Mouse (Mus musculus) layer of hippocampus, postnatal 25 days (tissue): Measurements from ENCODE around the gene Lemd1. TPM values are rescaled to one million over a fixed set of nuclear protein-coding genes. Genes with fewer than 3 reads are reported as not detected.

Source experiments
- DNase-seq, 2 experiments: peaks; one replicate each; pipeline ENCODE4 v3.0.0; 2022; ENCODE audit warnings: mixed read lengths in 2 of 2, low spot score in 1 of 2; ENCODE audit errors: extremely low spot score in 1 of 2
- total RNA-seq, 2 experiments: library from RNA; stranded (reverse); gene quantifications; 2 replicates each; pipeline ENCODE4 v1.2.3; 2021

Lemd1 gene
- total RNA-seq, result 1 to 10 TPM; 1.1 to 1.7 TPM

- peak in 1 of 2 experiments; percentile 7 for DNase-seq
These were observed at the start of gene Lemd1, which contains the start of gene AC124108.1 for GRCm38 (mm10) chr1:132191093-132191785. TSS of gene Lemd1 (plus strand) at chr1:132191431. TSS of gene AC124108.1 (plus strand) at chr1:132191457.

- no peak for DNase-seq
These were observed 49.5 kb upstream of the Lemd1 start for GRCm38 (mm10) chr1:132141753-132142152.

DNA sequence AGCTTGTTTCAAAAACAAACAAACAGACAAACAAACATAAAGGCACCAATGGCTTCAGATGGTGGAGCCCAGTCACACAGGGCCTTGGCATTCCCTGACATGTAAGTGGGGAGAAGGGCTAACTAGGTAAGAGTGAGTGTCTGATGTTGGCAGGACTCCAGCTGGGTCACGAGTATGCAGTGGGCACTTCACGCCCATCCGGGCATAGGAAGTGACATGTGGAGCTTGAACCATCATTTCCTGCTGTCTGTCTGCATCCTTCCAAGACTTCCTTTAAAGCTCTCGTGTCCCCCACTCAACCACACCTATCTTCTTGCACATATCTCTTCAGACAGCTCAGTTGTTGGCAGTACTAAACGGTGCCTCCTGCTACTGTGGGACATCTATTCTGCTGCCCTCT, 48.2 kb upstream of the Lemd1 start:
- no peak for DNase-seq

GRCm38 (mm10) chr1:132143730-132144129, 47.5 kb upstream of the Lemd1 start:
- no peak for DNase-seq

GRCm38 (mm10) chr1:132144223-132144622, 47.0 kb upstream of the Lemd1 start:
- DNase-seq, result no peak

GRCm38 (mm10) chr1:132144837-132145236, 46.4 kb upstream of the Lemd1 start:
- DNase-seq, result no peak

DNA sequence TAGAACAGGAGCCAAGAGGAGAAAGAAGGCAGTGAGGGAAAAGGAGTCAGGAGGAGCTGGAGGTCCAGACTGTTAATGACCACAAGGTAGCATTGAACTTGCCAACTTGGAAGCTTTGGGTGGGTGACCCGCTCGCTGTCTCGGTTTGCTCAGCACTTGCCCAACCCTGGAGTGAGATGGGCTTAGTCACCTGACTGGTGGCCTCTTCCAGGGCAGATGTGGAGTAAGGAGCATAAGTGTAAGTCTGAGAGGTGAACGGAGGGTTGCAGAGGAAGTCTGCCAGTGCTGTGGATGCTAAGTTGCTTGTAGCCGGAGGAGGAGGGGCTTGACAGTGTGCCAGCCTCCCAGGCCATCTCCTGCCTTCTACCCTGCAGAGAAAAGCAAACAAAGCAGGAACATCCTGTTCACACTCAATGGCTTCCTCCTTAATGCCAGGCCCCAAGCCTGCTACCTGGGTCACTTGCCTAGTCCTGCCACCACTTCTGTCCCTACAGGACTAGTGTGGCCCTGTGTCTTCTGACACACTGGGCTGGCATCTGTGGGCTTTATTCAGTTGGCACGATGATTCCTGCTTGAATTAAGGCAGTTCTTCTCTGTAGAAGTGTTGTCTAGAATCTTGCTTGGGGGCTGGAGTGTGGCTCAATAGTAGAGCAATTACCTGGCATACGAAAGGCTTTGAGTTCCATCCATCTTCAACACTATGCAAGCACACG, 45.1 kb upstream of the Lemd1 start:
- no peak for DNase-seq

GRCm38 (mm10) chr1:132149410-132149809, 41.8 kb upstream of the Lemd1 start:
- DNase-seq, result no peak

- no peak for DNase-seq
These were observed 41.1 kb upstream of the Lemd1 start for GRCm38 (mm10) chr1:132150171-132150570.

DNA sequence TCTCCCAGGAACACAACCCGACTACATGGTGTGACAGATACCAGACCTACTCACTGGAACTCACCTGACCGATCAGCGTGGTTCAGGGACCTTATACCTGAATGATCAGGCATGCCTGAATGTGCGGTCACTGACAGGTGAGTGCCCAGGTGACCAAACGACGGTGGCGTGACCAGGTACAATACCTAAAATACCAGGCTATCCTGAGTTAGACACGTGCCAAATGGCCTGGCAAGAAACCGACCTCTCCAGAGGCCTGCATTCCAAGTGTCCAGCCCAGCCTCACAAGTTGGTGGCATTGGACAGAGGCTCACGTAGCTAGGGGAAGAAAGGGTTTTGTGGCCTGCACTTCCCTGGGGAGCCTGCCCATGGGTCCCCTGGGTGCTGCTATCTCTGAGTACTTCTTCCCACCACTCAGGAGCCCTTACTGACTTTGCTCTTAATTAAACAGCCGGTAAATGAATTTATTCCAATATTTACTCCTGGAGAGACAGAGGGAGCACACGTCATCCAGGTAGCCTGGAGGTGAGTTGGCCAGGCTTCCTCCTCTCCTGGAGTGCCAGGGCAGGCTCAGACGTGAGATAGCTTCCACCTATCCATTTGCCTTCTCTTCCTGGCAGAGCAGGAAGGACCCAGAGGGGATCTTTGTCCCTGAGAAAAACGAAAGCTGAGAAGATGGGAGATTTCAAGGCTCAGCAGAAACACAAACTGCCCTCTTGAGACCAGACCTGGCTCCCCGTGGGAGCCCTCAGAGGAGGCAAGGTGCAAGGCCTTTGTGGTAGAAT, 40.2 kb upstream of the Lemd1 start:
- DNase-seq, result no peak

- DNase-seq, result no peak
These were observed 39.3 kb upstream of the Lemd1 start for GRCm38 (mm10) chr1:132151908-132152307.

GRCm38 (mm10) chr1:132153086-132153690, 38.0 kb upstream of the Lemd1 start:
- no peak for DNase-seq

- DNase-seq, result no peak
These were observed 37.5 kb upstream of the Lemd1 start for GRCm38 (mm10) chr1:132153691-132154090.

- DNase-seq, result peak in 1 of 2 experiments; percentile 83
These were observed 35.5 kb upstream of the Lemd1 start for GRCm38 (mm10) chr1:132155737-132156136.

DNA sequence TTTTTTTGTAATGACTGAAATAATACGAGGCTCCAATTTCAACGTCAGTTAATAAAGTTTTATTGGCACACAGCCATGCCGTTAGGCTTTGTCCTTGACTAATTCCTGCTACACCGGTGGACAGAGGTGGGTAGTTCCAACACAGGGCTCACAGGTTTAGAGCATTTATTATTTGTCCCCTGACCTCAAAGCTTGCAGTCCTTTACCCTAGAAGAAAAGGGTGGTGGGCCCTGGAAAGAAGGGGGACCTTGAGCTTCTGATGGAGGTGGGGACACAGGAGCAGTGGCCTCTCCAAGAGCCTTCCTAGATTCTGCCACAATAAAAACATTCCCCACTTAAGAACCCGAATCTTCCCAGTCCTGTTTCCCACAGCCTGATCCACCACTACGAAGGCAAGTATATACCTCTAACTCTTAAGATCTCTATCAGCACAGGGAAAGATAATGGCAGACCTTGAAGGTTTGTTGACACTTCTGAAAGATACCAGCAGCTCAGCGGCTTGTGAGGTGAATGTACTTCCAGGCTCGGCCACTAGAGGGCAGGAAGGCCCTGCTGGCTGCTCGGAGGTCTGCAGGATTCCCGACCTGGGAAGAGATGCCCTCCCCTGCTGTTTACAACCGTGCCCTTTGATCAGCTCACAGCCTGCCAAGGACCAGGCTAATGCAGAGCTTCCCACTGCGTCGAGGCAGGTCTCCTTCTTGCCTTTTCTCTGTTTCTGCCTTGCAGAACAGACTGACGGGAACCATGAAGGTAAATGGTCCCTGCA, 34.0 kb upstream of the Lemd1 start:
- peak; percentile 85 to 99 for DNase-seq

DNA sequence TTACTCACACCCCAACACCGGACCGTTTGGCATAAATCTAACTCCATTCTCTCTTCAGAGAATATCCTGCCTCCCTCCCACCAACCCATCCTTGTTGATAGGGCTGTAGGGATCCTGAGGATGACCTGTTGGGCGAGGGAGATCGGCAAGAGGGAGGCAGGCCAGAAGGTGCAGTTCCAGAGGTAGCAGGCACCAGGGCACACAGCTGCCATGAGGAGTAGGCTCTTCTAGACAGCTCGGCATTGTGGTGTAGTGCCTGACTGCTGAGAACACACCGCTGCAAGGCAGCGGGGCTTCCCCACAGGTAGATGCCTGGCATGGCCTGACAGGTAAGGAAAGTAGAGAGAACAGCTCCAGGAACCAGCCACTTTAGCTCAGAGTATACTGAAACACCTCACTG, 33.4 kb upstream of the Lemd1 start:
- DNase-seq, result no peak

GRCm38 (mm10) chr1:132158741-132159140, 32.5 kb upstream of the Lemd1 start:
- DNase-seq, result no peak

DNA sequence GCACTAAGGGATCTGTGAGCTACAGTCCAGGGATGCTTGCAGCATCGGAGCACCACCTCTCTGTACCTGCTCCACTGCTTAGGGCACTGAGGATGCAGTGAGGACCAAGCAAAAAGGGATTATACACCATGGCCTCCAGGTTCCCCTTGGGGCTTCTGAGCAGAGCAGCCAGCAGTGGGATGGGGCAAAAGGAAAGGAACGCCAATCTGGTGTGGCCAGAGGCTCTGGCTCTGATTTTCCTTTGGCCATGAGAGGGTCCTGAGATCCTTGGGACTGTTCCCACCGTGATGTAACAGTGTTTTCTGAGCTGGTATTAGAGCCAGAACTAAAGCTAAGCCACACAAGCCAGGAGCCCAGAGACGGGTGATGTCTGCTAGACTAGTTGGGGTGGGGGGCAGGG, 31.6 kb upstream of the Lemd1 start:
- no peak for DNase-seq

- DNase-seq, result no peak
These were observed 29.9 kb upstream of the Lemd1 start for GRCm38 (mm10) chr1:132161211-132161880.
